Mouse (Mus musculus) cerebellum, postnatal 14 days (tissue): ENCODE measurements around the gene Nkx1-2.

ENCODE experiments used
- DNase-seq, 2 experiments: peaks; one replicate each; pipeline ENCODE4 v3.0.0; 2021; ENCODE audit warnings: mixed read lengths in 2 of 2

Nkx1-2 gene

GRCm38 (mm10) chr7:132559138-132559766, 40.2 kb downstream of the Nkx1-2 start:
- DNase-seq, result no peak

DNA sequence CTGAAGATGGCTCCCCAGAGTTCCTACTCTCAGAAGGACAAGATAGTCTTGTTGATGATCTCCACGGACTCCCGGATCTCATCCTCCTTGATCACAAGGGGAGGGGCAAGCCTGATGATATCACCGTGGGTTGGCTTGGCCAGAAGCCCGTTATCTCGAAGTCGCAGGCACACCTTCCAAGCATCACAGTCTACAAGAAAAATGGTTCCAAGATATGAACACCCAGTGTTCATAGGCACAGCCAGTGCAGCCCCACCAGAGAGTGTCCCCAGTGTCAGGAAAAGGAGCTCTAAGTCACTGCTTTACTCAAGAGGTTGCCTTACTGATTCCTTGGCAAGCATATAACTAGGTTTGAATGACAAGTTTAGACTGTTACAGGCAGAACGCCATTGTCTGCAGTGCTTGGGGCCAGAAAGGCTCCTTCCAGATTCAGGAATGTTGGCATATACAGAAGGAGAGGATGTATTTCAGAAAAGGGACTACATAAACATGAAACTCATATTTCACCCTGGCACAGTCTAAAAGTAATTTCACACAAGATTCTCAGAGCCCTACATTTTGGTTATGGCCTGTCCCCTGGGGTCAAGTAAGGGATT, 41.2 kb downstream of the Nkx1-2 start:
- DNase-seq, result no peak

- DNase-seq, result no peak
These were observed 42.9 kb downstream of the Nkx1-2 start for GRCm38 (mm10) chr7:132556575-132556974.

DNA sequence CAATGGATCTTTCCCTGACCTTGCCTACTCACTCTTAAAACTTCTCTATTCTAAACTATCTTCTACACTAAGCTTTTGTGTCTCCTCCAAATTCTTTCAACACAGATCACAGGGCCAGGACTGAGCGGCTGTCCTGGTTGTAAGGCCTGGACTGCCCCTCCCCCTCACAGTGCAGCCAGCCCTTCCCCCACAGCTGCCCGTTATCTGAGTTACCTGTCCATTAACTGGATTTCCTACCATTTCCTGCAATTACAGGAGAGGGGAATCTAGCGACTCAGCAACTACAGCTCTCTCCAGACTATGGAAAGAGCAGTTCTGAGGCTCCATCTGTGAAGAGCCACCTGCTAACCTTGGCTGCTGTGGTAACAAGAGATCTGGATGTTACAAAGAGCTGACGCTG, 43.5 kb downstream of the Nkx1-2 start:
- no peak for DNase-seq

DNA sequence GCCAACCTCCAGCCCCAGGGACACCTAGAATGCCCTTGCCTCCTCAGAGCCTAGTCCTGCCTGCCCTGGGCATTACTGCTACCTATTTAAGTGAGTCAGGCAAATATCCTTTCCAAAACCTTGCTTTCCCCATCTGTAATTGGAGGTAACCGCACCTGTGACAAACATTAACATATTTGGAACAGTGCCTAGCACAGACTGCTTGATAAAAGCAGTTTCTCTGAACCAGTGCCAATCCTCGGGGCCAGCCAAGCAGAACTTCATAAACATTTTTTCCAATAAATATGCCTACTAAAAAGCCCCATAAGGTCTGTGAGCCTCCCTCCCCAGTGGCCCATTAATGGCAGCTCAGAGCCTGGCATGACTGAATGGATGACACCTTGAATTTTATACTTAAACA, 45.3 kb downstream of the Nkx1-2 start:
- no peak for DNase-seq

GRCm38 (mm10) chr7:132551351-132552126, 47.9 kb downstream of the Nkx1-2 start:
- peak; percentile 98 for DNase-seq

DNA sequence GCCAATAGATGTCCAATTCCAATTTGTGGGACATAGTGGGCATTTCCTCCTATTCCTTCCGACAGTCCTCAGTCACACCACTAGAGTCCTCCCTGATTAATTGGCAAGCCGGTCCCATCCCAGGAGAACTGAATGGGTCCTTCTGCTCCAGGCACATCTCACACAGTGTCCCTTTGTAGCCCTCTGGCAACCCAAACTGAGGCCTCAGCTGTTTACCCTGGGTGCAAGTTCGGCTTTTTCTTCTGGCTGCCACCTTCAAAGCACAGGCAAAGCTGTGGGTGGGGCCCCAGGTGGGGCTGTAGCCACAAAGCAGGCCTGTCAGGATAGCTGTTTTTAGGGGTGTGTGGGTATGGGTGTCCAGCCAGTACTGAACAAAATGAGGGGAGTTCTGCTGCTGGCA, 52.3 kb downstream of the Nkx1-2 start:
- DNase-seq, result no peak
